Mouse (Mus musculus): ENCODE measurements at regions not wholly inside any gene's neighbourhood (a gene's known extent, or its start where the extent isn't known, plus 50 kb on each side); places are given as distances from the start of the nearest gene placed in this dataset.

- no peak for TF ChIP-seq GATA1 (IDR thresholded peaks at IDR 0.05; ENCODE audit: borderline replicate concordance, low read length)
- no peak for TF ChIP-seq FLI1 (IDR thresholded peaks at IDR 0.05; ENCODE audit: low read length)
Measured at GRCm38 (mm10) chr7:37851471-37851870, 78.0 kb upstream of the Zfp536 start.

All from megakaryocyte, embryonic 14.5 days (primary cell).